Mouse (Mus musculus) thymus, postnatal 25 days (tissue): ENCODE measurements around the gene Gm21969.

Experiments used
- DNase-seq: peaks from one replicate; pipeline ENCODE4 v3.0.0; 2022

Gene Gm21969

DNA sequence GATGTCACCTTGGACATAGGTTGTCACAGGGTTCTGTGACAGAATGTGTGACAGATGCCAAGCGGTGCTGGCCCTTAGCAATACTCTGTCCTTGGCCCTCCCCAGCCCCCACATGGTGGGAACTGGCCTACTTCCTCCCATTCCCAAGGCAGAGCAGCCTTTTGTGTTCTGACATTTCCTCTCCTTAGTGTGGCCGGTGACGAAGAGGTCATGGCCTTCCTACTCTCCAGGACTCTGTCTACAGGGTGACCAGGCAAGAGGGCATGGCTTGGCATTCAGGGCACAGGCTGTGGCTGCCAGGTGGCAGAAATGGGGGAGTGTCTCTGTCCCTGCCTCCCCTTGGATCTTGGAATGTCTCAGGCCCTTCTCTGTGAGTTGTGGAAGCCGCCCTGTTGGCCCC, 15.6 kb upstream of the Gm21969 start:
- no peak for DNase-seq

DNA sequence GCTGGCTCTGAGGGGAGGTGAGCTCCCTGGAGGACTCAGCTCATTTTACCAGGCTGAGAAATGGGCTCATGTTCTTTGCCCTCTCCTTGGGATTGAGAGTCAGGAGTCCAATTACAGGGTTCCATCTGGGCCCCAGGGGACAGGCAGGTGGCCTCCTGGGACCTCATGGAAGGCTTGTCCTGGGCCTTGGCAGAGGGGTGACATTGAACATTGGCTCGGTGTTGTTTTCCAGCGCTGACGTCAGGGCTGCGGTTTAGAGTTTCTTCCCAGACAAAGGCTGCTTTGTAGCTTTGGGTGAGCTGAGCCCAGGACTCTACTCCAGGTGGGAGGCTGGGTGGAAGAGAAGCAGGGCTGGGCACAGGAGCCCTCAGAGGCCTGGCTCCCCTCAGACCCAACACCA, 15.2 kb upstream of the Gm21969 start:
- no peak for DNase-seq

DNA sequence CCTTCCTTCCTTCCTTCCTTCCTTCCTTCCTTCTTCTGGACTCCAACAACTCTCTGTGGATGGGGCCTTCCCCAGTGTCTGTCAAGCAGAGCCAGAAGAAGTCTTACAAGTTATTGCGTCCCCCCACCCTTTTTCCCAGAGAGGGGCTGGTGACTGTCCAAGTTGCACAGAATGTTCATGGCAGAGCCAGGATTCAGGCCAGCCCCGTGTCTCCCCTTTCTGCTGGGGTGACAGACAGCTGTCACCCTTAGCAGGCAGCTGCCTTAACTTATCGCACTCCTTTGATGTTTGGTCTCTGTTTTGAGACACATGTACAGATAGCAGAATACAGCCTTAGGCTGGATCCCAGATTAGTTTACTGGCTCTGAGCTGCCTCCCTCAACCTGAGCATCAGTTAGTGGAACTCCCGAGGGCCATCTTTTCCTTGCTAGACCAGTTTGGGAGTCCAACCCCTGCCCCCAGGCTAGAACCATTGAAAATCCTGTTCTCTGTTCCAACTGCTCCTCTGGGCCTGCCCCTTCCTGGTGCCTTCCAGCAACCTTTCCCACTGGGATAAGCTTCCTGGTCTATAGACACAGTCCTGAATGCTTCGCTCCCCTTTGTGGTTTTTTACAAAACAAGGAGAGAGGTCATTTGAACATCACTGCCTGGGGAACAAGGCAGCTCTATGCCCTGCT, 13.5 kb upstream of the Gm21969 start:
- DNase-seq, result no peak

DNA sequence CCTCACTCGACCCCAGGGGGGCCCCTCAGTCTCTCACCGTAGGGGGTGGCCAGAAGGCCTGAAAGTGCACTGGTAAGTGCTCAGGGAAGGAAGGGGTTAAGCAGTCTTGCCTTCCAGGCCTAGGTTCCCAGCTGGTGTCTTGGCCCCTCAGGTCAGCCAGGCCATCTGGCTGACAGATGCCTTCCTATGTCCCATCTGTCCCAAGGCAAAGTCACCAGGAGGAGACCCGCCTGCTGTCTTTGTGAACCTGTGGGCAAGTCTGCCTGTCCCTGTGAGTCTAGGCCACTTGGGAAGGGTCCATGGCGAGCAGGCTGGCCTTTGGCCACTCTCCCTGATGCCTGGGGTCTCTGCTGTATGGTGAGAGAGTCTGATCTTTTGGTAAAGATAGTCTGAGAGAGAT, 12.5 kb upstream of the Gm21969 start:
- DNase-seq, result no peak

DNA sequence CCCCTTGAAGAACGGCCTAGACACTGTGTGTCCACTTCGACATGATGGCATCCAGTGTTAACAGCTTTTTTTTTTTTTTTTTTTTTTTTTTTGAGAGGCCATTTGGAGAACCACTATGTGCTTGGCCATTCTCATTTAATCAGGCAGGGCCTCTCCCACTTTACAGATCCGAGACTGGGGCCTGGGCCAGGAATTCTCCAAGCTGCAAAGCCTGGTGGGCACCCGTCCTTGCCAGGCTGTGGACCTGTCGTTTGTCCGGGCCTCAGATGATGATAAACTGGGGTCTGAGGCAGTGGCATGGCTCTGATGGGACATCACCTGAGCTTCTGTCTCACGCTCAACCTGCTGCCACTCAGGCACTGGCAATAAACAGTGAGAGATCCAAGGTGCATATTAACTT, 10.1 kb upstream of the Gm21969 start:
- no peak for DNase-seq

DNA sequence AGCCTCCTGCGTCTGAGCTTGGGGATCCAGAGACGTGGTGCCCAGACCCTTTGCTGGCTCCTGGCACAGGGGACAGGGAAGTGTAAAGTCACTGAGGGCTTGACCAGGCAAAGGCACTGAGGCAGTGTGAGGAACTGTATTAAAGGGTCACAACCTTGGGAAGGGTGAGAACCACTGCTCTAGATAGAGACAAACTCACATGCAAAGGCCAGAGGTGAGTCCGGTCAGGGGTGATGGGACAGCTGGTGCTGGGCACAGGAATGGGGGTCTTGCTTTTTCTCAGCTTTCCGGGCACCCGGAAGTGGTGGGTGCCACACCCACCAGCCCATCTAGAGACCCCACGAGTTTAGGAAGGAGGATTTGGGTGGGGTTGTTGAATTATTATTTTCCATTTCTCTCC, 9.6 kb upstream of the Gm21969 start:
- no peak for DNase-seq

DNA sequence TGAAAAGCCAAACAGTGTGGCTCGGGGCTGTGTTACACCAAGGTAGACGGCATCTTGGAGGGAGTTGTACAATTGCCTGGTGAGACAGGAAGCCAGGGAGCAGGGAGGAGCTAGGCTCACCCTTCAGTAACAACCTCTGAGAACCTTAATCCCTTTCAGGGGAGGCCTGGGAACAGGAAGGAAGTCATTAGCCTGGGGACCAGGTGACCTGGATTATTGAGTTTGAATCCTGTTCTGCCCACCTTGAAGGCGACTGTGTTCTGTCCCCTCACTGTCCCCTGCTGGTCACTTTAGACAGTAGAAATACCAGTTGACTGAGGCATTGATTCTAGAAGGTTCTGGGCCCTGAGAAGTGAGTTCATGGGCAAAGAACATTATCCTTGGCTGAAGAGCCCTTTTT, 8.9 kb upstream of the Gm21969 start:
- DNase-seq, result no peak

DNA sequence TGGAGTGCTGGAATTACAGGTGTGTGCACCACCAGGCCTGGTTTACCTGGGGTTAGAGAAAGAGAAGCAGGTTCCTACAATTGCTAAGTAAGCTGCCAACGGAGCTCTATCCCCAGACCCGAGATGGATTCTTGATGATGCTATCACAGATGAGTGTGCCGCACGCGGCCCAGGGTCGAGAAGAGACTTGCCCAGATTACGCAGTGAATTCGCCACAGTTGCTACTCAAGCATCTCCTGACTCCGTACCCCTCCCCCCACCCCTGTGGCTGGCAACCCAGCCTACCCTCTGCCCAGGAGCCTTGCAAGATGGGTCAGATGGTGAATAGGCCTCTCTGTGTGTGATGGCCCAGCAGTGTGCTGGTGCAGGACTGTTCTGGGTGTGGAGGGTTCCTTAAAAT, 6.3 kb upstream of the Gm21969 start:
- no peak for DNase-seq

DNA sequence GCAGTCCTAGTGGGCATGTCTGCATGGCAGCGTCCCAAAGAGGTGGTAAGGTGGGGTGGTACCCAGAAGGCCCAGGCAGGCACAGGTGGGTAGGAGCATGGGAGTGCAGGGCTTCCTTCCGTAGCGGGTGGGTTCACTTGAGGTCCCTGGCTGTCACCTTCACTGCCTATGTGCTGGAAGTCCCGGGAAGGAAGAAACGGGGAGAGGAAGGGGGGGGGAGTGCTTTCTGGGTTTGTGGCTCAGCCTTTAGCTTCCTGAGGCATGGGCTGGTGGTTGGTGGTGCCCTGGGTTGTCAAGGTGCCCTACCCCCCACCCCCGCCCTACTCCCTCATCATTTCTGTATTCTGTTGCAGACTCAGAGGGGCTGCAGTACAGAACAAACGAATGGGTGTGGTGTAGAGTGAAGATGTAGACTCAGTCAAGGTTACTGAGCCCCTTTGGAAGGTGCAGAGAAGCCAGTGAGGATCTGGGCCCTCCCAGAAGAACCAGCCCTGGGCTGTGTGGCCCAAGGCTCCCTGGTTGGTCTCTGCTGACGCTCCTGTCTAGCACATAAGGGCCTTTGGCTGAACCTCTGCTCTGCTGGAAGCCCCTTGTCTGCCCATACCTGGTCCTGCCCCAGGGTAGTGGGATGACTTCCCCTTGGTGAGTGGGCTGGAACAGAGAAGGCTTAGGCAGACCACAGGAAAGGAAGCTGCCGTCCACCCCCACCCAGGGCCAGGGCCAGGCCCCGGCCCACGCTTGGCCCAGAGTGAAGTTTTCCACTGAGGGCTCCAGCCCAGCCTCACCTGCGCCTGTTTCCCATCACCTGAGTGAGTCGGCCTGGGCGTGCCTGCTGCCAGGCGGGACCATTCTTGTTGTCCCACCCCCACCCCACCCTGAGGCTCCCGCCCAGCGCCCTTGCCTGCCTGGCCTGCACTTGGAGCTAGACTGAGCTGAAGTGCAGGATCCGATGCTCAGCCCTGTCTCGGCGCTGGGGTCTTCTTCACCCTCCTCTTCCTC, 5.4 kb upstream of the Gm21969 start:
- peak; percentile 45 for DNase-seq

DNA sequence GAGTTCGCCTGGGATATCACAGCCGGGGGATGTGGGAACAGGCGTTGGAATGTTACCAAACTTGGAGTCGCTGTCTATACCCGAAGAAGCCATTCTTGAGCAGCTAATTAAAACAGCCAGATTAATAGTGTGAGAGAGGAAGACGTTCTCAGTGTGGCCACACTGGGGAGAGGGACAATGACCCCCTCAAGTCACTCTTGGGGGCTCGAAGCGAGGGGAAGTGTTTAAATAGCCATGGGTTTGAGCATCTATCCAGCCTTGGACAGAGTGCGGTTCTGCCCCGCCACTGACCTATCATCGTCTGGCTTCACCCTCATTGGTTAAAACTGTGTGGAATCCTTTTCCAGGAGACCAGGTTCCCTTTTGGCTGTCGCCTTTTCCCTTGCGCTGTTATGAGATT, 4.6 kb upstream of the Gm21969 start:
- DNase-seq, result no peak

DNA sequence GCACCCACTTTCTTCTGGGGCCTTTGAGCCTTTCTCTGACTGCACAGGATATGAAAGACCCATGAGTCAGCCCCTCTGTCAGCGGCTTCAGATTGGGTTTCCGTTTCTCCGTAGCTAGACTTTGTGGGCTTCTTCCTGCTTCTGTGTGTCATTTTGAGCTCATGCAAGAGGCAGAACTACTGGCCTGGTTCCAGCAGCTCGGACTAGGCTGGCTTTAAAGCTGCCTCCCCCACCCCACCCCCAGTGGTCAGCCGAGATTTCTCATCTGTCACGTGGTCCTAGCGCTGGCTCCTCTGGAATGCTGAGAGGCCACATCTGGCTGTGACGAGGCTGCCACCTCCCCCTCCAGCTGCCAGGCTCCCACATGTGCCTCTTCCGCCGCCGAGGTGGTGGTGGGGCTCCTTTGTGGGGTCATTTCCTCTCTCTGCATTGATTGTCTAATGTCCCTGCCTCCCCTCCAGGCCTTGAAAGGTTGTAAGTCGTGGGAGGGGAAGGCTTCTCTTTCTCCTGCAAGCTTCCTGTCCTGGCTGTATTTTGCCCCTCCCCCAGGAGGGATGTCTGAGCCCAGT, 4.0 kb upstream of the Gm21969 start:
- peak; percentile 78 for DNase-seq

DNA sequence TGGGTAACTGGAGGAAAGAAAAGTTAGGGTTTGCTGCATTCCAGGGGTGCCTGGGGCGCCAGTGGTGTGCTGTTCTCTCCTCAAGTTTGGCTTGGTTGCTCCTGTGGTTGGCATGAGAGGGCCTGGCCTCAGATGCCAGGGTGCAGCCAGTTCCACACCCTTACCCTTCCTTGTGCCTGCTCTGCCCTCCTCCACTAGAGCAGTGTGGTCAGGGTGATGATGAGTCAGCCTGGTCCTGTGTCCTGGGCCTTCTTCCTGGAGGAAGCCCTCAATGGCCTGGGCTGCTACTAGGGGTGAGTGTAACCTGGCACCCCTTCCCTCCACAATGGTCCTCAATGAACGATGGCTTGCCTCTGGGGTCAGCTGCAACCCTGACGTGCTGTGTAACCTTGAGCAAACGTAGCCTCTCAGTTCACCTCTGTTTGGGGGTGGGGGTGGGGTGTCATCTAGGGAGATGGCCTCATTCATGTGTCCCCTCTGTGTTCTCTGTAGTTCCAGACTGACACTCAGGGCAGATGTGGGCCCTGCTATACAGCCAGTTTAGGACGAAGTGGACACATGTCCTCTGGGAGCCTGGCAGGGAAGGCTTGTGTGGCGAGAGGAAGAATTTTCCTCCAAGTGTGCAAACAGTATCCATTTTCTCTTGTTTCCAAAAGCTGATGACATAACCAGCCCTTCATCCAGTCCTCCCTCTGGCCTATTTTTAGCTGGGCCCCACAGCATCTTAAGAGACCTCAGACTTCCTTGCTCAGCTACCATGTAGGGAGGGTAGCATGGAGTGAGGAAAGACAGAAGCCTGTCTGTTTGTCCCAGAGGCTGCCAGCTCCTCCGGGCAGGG, 1.2 kb upstream of the Gm21969 start:
- no peak for DNase-seq

DNA sequence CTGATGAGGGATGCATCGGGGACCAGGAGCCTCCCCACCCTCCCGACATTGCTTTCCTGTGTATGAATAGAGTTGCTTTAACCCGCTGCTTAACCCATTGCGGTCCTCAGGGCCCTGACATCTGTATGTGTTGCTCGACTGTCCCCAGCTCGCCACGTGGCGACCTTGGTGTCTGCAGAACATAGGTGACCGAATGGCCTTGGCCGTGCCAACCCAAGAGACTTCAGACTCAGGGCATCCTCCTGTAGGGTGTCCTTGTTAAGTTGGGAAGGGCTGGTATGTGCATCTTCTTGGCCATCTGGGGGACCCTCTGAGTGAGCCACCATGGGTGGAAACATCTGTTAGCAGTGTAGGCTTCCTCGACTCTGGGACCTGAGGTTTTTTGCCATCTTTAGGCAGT, 2.2 kb downstream of the Gm21969 start:
- no peak for DNase-seq

DNA sequence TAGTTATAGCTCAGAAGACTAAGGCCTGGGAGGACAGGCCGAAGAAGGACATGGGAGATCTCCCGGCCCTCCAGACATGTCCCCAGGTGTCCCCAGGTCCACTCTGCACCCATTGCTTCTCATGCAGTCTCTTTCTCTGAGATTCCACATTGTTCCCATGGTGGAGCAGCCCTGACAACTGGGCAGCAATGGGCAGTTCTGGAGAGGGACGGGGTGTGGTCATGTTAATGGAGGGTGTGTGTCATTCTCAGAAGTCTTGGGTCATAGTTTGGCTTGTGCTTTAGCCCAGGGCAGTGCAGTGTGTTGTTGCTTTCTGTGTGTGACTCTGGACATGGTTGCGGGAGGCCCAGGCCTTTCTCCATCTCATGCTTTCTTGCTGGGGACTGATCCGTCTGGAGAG, 3.7 kb downstream of the Gm21969 start:
- no peak for DNase-seq

DNA sequence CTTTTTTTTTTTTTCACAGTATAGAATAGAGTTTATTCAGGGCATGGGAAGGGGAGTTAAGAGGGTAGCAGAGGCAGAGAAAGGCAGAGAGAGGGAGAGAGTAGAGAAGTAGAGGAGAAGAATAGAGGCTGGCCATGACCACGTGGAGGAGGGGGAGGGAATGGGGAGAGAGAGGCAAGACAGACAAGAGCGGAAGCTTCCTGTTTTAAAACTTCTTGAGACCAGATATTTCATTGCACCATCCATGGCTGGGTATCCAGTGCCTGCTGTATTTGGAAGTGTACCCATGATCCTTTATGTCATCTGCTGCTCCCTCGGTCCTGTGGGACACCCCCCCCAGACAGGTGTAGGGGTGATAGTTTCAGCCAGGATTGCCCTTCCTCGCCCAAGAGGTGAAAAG, 6.0 kb downstream of the Gm21969 start:
- no peak for DNase-seq

DNA sequence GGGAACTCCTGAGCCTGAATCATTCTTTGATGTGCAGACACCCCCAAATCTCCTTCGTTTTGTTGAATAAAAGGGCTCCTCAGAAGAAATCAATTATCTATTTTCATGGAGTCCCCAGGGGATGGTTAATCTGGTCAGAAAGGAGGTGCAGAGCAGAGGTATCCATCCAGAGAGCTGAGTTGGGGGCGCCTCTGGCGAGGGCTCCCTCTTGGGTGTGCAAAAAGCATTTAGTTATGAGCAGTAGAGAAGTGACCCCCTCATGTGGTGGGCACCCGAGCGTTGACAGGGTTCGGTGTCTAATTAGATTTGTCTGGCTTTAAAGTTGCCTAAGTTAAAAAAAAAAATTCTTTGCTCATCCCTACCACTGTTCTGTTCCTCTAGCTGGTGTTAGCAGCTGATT, 8.0 kb downstream of the Gm21969 start:
- no peak for DNase-seq

DNA sequence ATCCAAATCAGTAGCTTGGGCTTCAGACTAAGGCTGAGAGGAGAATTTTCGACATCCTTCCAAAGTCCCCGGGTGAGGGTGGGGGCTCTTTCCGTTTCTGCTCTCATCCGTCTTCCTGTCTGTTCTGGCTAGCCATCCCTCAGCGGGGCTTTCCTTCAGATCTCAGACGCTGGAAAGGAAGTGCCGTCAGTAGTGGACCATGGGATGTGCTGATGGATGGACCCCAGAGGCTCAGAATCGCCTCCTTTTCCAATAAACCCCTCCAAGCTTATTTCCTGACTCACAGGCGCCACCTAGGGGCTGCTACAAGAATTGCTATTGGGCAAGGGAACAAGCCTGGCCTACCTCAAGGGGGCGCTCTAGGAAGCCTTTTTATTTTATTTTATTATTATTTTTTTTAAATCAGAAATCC, 8.6 kb downstream of the Gm21969 start:
- peak; percentile 80 for DNase-seq

DNA sequence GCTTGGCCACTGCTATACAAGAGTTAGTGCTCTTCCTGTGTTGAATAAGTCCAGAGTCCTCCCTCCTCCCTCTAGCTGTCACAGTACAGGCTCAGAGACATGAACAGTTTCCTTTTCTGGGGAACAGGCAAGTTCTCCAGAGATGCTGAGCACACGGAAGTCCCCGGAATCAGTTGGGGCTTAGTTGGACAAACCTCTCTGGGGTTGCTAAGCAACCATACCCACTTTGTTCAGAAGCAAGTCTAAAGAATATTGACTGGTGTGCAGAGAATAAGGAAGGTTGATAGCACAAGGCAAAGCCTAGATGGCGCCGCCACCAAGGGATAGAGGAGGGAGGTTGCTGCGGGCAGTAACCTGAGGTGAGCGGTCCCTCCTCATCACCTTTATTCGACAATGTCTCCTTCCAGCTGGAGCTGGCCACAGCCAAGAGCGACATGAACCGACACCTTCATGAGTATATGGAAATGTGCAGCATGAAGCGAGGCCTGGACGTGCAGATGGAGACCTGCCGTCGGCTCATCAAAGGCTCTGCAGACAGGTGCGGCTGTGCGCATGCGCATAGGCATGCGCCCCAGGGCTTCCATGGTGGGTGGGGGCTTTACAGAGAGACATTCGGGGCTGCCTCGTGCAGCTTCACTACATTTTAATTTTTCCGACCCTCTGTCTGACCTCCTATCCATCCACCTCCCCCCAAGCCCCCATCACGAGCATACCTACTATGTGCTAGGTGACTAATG, 11.7 kb downstream of the Gm21969 start:
- no peak for DNase-seq

DNA sequence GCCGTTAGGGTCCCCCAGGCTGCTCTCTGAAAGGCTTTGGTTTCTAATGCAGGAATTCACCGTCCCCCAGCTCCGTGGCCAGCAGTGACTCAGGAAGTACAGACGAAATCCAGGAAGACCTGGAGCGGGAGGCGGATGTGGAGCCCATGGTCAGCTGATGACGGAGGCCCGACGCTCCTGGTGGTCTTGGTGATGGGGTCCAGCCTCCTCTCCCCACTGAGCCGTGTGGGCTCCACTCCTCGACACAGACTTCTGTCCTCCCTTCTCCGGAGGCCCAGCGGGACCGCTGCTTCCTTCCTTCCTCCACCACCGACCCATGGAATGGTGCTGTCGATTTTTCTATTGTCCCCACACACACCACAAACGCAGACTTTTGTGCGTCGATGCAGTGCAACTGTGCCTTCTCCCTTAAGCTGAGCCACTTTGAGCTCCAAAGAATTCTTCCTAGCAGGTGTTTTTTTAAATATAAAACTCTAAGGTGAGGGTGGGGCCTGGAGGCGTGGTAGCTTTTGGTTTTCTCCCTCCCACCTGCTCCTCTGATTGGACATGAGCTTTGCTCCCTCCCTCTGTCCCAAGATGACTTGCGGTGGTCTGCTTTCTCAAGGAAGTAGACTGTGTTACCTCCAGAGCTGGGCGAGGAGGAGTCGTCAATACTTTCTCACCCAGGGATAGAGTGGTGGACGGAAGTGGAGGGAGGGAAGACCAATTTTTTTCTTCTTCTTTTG, 13.5 kb downstream of the Gm21969 start:
- peak; percentile 77 for DNase-seq

DNA sequence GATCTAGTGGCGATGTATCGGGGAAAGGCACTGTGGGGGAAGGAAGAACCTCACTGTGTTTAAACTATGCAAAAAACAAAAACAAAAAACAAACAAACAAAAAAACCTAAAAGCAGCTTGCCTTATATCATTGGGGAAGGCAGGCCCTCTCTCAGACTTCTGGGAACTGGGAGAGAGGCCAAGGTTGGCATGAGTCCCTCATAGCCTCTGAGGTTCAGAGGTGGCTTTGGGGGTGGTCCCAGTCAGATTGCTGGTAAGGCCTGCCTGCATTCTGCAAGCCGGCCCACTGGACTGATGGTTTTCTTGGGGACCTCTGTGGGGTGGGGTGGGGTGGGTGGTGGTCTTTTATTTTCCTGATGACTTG, 14.0 kb downstream of the Gm21969 start:
- no peak for DNase-seq

DNA sequence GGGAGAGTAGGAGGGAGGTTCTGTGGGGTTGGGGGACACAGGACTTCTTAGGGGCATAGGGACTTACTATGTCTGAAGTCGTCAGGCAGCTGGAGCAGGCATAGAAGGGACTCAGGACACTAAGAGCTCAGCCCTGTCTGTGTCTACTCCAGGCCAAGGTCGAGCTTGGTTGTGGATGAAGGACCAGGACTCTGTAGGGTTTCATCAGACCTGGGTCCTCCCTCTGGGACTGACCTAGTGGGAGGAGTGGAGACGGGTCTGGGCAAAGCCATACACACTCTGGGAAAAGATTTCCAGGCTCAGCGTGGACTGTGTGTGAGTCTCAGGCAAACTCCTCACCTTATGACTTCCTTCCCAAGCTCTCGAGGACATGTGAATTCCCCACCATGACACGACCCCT, 16.8 kb downstream of the Gm21969 start:
- no peak for DNase-seq
